Mouse (Mus musculus) MEL (cell line): Measurements from ENCODE around the gene Dusp12. TPM values are rescaled to one million over a fixed set of nuclear protein-coding genes. Genes with fewer than 3 reads are reported as not detected.

Experiments
- DNase-seq: peaks from one replicate; pipeline ENCODE4 v3.0.0; 2011; ENCODE audit warnings: low read depth, low spot score
- H3K27ac ChIP-seq: 2 replicates; pipeline ENCODE4 v1.5.1; 2012; ENCODE audit warnings: low read depth, mild to moderate bottlenecking, control low read depth, low read length, moderate library complexity; ENCODE audit not compliant: control insufficient read depth
- H3K27me3 ChIP-seq, 2 experiments: fragments of 150-350 bp in 1 of 2; sonication (generic) in 1 of 2; 2 replicates each; pipeline ENCODE4 v1.6.1; 2012; ENCODE audit warnings: low read length in 2 of 2, mild to moderate bottlenecking in 2 of 2, improper control_type of control experiment in 1 of 2, moderate library complexity in 1 of 2; ENCODE audit not compliant: insufficient read depth in 2 of 2, control insufficient read depth in 1 of 2
- H3K36me3 ChIP-seq, 2 experiments: 2 replicates each; pipeline ENCODE4 v1.6.1; 2012 to 2014; ENCODE audit warnings: low read length in 2 of 2, improper control_type of control experiment in 1 of 2, inconsistent platforms in 1 of 2, mild to moderate bottlenecking in 1 of 2; ENCODE audit not compliant: insufficient read depth in 2 of 2, control insufficient read depth in 1 of 2
- H3K4me1 ChIP-seq, 2 experiments: fragments of 150-350 bp in 1 of 2; sonication (generic) in 1 of 2; 2 replicates each; pipeline ENCODE4 v1.6.1; 2012; ENCODE audit warnings: low read length in 2 of 2, improper control_type of control experiment in 1 of 2, mild to moderate bottlenecking in 1 of 2; ENCODE audit not compliant: insufficient read depth in 2 of 2, control insufficient read depth in 1 of 2
- H3K4me3 ChIP-seq, 2 experiments: fragments of 150-350 bp in 1 of 2; sonication (generic) in 1 of 2; 2 replicates each; pipeline ENCODE4 v1.5.1; 2012; ENCODE audit warnings: low read depth in 2 of 2, low read length in 2 of 2, mild to moderate bottlenecking in 2 of 2, moderate library complexity in 2 of 2, control low read depth in 1 of 2, improper control_type of control experiment in 1 of 2; ENCODE audit not compliant: control insufficient read depth in 1 of 2, insufficient read depth in 1 of 2
- H3K79me2 ChIP-seq: 2 replicates; pipeline ENCODE4 v1.6.1; 2012; ENCODE audit warnings: mild to moderate bottlenecking, low read length, moderate library complexity; ENCODE audit not compliant: control insufficient read depth, poor library complexity, insufficient read depth
- H3K9ac ChIP-seq: 2 replicates; pipeline ENCODE4 v1.6.1; 2012; ENCODE audit warnings: low read depth, mild to moderate bottlenecking, control low read depth, low read length, moderate library complexity; ENCODE audit not compliant: control insufficient read depth, poor library complexity, severe bottlenecking
- H3K9me3 ChIP-seq: fragments of 150-350 bp; sonication (generic); replicated peaks from 2 replicates; pipeline ENCODE4 v1.6.1; 2012; ENCODE audit warnings: mild to moderate bottlenecking, low read length, improper control_type of control experiment, moderate library complexity; ENCODE audit not compliant: insufficient read depth
- CTCF ChIP-seq, 3 experiments: IDR thresholded peaks in 2 of 3; conservative IDR thresholded peaks in 1 of 3; 2 replicates each; pipeline ENCODE4 v1.5.1; 2011 to 2012; ENCODE audit warnings: low read length in 3 of 3, low read depth in 2 of 3, mild to moderate bottlenecking in 2 of 3, improper control_type of control experiment in 1 of 3, inconsistent platforms in 1 of 3, mixed read lengths in 1 of 3, moderate library complexity in 1 of 3; ENCODE audit not compliant: control insufficient read depth in 1 of 3, insufficient read depth in 1 of 3, poor library complexity in 1 of 3, severe bottlenecking in 1 of 3
- ELF1 ChIP-seq: IDR thresholded peaks from 2 replicates; pipeline ENCODE4 v1.6.1; 2014; ENCODE audit warnings: low read depth, mild to moderate bottlenecking, inconsistent platforms, low read length, improper control_type of control experiment, moderate library complexity
- ETS1 ChIP-seq: IDR thresholded peaks from 2 replicates; pipeline ENCODE4 v1.6.1; 2012; ENCODE audit warnings: low read depth, mild to moderate bottlenecking, inconsistent platforms, low read length, improper control_type of control experiment, moderate library complexity
- MAFK ChIP-seq: IDR thresholded peaks from 2 replicates; pipeline ENCODE4 v1.6.1; 2011; ENCODE audit warnings: low read depth, mild to moderate bottlenecking, low read length, improper control_type of control experiment, borderline replicate concordance
- MEF2A ChIP-seq: IDR thresholded peaks from 2 replicates; pipeline ENCODE4 v1.6.1; 2014; ENCODE audit warnings: low read depth, mild to moderate bottlenecking, inconsistent platforms, low read length, improper control_type of control experiment; ENCODE audit not compliant: poor library complexity, insufficient replicate concordance, severe bottlenecking; ENCODE audit errors: extremely low read depth
- MXI1 ChIP-seq: IDR thresholded peaks from 2 replicates; pipeline ENCODE4 v1.6.1; 2011; ENCODE audit warnings: mild to moderate bottlenecking, low read depth, low read length, improper control_type of control experiment
- MYB ChIP-seq: IDR thresholded peaks from 2 replicates; pipeline ENCODE4 v1.6.1; 2011; ENCODE audit warnings: mild to moderate bottlenecking, low read depth, low read length, improper control_type of control experiment
- MYC ChIP-seq: IDR thresholded peaks from 2 replicates; pipeline ENCODE4 v1.6.1; 2011; ENCODE audit warnings: low read depth, mild to moderate bottlenecking, low read length, improper control_type of control experiment, moderate library complexity
- NELFE ChIP-seq: IDR thresholded peaks from 2 replicates; pipeline ENCODE4 v1.6.1; 2011; ENCODE audit warnings: low read depth, low read length, improper control_type of control experiment
- NRF1 ChIP-seq: IDR thresholded peaks from 2 replicates; pipeline ENCODE4 v1.6.1; 2014; ENCODE audit warnings: low read depth, mild to moderate bottlenecking, inconsistent platforms, low read length, improper control_type of control experiment, moderate library complexity; ENCODE audit not compliant: poor library complexity, insufficient read depth, severe bottlenecking
- POLR2A ChIP-seq, 2 experiments: IDR thresholded peaks; 2 replicates each; pipeline ENCODE4 v1.6.1; 2011 to 2012; ENCODE audit warnings: low read length in 2 of 2, mild to moderate bottlenecking in 2 of 2, control low read depth in 1 of 2, improper control_type of control experiment in 1 of 2, low read depth in 1 of 2, moderate library complexity in 1 of 2; ENCODE audit not compliant: control insufficient read depth in 1 of 2, insufficient read depth in 1 of 2, poor library complexity in 1 of 2
- POLR2AphosphoS2 ChIP-seq: IDR thresholded peaks from 2 replicates; pipeline ENCODE4 v1.6.1; 2011; ENCODE audit warnings: low read length, improper control_type of control experiment
- POLR2AphosphoS5 ChIP-seq: IDR thresholded peaks from 2 replicates; pipeline ENCODE4 v1.6.1; 2012; ENCODE audit warnings: low read depth, borderline replicate concordance, mild to moderate bottlenecking, inconsistent platforms, low read length, moderate library complexity, mixed read lengths
- RAD21 ChIP-seq: IDR thresholded peaks from 2 replicates; pipeline ENCODE4 v1.6.1; 2011; ENCODE audit warnings: mild to moderate bottlenecking, low read depth, low read length, improper control_type of control experiment
- SIN3A ChIP-seq: IDR thresholded peaks from 2 replicates; pipeline ENCODE4 v1.6.1; 2012; ENCODE audit warnings: low read length, improper control_type of control experiment, inconsistent platforms
- TCF12 ChIP-seq: IDR thresholded peaks from 2 replicates; pipeline ENCODE4 v1.6.1; 2014; ENCODE audit warnings: low read depth, mild to moderate bottlenecking, inconsistent platforms, low read length, improper control_type of control experiment, moderate library complexity
- UBTF ChIP-seq: IDR thresholded peaks from 2 replicates; pipeline ENCODE4 v1.6.1; 2012; ENCODE audit warnings: low read depth, mild to moderate bottlenecking, inconsistent platforms, low read length, improper control_type of control experiment, moderate library complexity, borderline replicate concordance; ENCODE audit not compliant: insufficient read depth
- USF1 ChIP-seq: IDR thresholded peaks from 2 replicates; pipeline ENCODE4 v1.6.1; 2014; ENCODE audit warnings: low read depth, mild to moderate bottlenecking, inconsistent platforms, low read length, improper control_type of control experiment, moderate library complexity
- USF2 ChIP-seq, 2 experiments: IDR thresholded peaks; 2 replicates each; pipeline ENCODE4 v1.6.1; 2011 to 2012; ENCODE audit warnings: improper control_type of control experiment in 2 of 2, low read length in 2 of 2, borderline replicate concordance in 1 of 2, inconsistent platforms in 1 of 2, low read depth in 1 of 2, mild to moderate bottlenecking in 1 of 2; ENCODE audit not compliant: insufficient read depth in 1 of 2
- ZMIZ1 ChIP-seq: IDR thresholded peaks from 2 replicates; pipeline ENCODE4 v1.6.1; 2012; ENCODE audit warnings: low read depth, mild to moderate bottlenecking, inconsistent platforms, low read length, improper control_type of control experiment, moderate library complexity
- ZNF384 ChIP-seq: IDR thresholded peaks from 2 replicates; pipeline ENCODE4 v1.6.1; 2012; ENCODE audit warnings: low read depth, mild to moderate bottlenecking, inconsistent platforms, low read length, improper control_type of control experiment
- polyA plus RNA-seq, 2 experiments: library from polyadenylated mRNA; stranded (reverse) in 1 of 2; unstranded in 1 of 2; fragments of >175 nt in 1 of 2; fragments of >200 nt in 1 of 2; gene quantifications; 2 replicates each; pipeline versions ENCODE4 v1.2.1 to v1.2.4; 2012; ENCODE audit warnings: low replicate concordance in 2 of 2, low read depth in 1 of 2; ENCODE audit not compliant: insufficient read length in 2 of 2, insufficient read depth in 1 of 2, missing spikeins in 1 of 2
- total RNA-seq: library from RNA; depleted of rRNA; stranded (reverse); fragments of 300-350 nt; gene quantifications from 2 replicates; pipeline ENCODE4 v1.2.3, GENCODE M21; 2012

Dusp12 gene
- total and polyA plus RNA-seq, 3 experiments = 33.8 to 50.0 TPM; not detected in 1

DNA sequence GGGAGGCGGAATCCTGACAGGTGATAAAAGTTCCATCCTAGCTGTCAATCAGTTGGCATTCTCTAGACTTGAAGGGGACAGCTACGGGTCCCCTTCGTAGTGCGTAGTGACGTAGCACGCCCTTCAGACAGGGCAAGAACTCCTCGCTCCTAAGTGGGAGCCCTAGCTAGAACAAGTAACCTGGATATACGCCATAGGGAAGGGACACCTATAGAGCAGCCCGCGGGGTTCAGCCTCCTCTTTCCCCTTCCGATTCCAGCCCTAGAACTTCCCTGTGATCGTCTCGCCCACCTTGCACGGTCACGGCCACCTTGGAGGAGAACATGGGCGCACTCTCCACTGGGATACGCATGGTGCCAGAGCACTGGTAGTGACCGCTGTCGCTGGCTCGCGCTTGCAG is 23.0 kb upstream of the Dusp12 start:
- no peak for DNase-seq
- TF ChIP-seq SIN3A = no peak
- Histone ChIP-seq H3K79me2 (no peaks in the 10 kb centered on the region), H3K9me3 (no peaks in the 10 kb centered on the region), H3K27me3 (peaks cover 0 to 2% of the 10 kb centered on the region in 2 experiments; a peak in 1 of 4 replicates), H3K9ac (no peak overlapping the region), H3K27ac (no peak overlapping the region), H3K4me3 (no peak overlapping the region), H3K36me3 (no peaks in the 10 kb centered on the region), H3K4me1 (no peaks in the 10 kb centered on the region)

DNA sequence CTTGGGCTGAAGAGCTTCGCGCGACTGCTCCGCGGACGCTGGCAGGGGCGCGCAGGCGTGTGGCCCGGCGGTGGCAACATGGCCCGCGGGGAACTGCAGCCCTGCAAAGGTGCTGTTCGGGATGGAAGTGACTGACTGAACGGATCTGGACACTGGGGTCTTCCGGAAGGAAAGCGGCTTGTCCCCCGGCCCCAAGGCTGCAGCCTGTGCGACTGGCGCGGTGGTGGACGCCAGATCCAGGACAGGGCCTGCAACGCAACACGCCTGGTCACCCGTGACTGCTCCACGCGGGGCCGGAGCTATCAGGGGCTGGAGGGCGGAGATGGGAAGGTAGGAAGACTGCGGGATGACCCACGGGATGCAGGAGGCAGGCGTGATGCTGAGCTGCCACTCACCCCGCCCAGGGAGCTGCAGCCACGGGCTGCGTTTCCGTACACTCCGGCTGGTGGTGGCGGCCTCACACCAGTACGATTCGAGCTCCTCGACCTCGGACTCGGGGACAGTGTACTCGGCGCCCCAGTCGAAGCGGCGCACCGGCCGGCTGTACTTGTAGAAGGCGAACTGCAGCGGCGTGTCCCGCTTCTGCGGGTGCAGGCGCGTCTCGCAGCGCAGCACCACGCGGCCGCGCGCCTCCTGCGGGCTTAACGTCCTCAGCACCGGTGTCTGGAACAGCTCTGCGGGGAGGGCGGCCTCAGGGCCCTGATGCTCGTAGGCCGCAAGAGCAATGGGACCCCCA is 22.3 kb upstream of the Dusp12 start:
- Histone ChIP-seq H3K27me3 (peaks cover 0 to 2% of the 10 kb centered on the region in 2 experiments; a peak in 1 of 4 replicates), H3K4me1 (no peaks in the 10 kb centered on the region), H3K36me3 (no peaks in the 10 kb centered on the region), H3K9me3 (no peaks in the 10 kb centered on the region), H3K27ac (no peak overlapping the region), H3K79me2 (no peaks in the 10 kb centered on the region), H3K4me3 (no peak overlapping the region), H3K9ac (no peak overlapping the region)
- TF ChIP-seq USF2 (IDR thresholded peaks at IDR 0.05; ENCODE audit: borderline replicate concordance in 1 of 2, insufficient read depth in 1 of 2, low read depth in 1 of 2, low read length in 2 of 2) (no peak), RAD21 (no peak), POLR2AphosphoS5 (no peak), ETS1 (no peak), MXI1 (no peak), TCF12 (no peak), MEF2A (no peak), ELF1 (no peak), NRF1 (no peak), MYB (no peak), MYC (no peak), ZMIZ1 (no peak), UBTF (no peak), CTCF (IDR thresholded peaks at IDR 0.05 in 2 of 3, conservative IDR thresholded peaks at IDR 0.05 in 1 of 3; ENCODE audit: control insufficient read depth in 1 of 3, insufficient read depth in 1 of 3, low read depth in 2 of 3, low read length in 3 of 3, poor library complexity in 1 of 3, severe bottlenecking in 1 of 3) (no peak), NELFE (no peak), MAFK (no peak), ZNF384 (no peak), POLR2A (IDR thresholded peaks at IDR 0.05; ENCODE audit: control insufficient read depth in 1 of 2, insufficient read depth in 1 of 2, low read depth in 1 of 2, low read length in 2 of 2, poor library complexity in 1 of 2) (no peak), USF1 (no peak), POLR2AphosphoS2 (no peak)
- no peak for DNase-seq
